Mouse (Mus musculus) large intestine, adult 2 months (tissue): Measurements from ENCODE around the gene Mvk. TPM values are rescaled to one million over a fixed set of nuclear protein-coding genes. Genes with fewer than 3 reads are reported as not detected.

ENCODE experiments used
- DNase-seq: peaks from one replicate; pipeline ENCODE4 v3.0.0-alpha.2; 2012; ENCODE audit warnings: low read depth, low spot score
- WGBS: fragments of 180-500 bp; shearing (Covaris S2); methylation state at CpG from one replicate; pipeline ENCODE4 v1.1.7; 2018; 5-methylcytosine and 5-hydroxymethylcytosine counted together
- polyA plus RNA-seq: library from polyadenylated mRNA; depleted of rRNA; stranded (reverse); fragments of >200 nt; gene quantifications from 2 replicates; pipeline ENCODE4 v1.2.3, GENCODE M21; 2012; rRNA removed

The Mvk gene
- polyA plus RNA-seq, 1 experiment, result 42.3 TPM

DNA sequence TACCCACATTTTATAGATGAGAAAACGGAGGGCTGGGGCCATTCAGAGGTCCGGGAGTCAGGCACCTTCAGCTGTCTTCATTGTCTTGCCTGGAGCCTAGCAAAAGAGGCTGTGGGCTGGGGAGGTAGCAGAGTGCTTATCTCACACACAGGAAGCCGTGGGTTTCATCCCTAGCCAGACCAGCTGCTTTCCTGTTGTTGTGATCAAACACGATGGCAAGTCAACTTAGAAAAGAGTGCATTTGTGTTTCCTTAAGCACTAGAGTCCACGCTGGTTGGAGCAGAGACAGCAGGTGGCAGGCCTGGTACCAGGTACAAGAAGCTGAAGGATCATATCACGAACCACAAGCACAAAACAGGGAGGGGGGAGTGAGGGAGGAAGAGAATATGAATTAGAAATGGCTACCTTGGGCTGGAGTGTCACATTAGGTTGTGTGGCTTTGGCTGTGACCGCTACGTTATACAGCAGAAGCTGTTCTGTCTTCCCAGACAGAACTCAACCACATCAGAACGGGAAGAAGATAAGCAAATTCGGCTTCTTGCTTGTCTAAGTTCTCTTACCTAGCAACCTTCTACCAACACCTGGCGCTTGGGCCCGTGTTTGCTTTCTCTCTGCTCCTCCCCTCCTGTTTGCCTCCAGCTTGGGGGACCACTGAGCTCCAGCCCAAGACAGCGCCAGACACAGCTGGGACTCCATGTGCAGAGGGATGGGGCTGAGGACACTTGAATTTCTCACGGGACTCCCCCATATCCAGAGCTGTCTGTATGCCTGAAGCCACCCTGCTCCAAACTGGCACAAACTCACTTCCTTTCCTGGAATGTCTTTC lies 61.4 kb downstream of the Mvk start:
- WGBS, result 47% methylated on average over 14 of the region's 14 CpGs
- DNase-seq, result no peak

DNA sequence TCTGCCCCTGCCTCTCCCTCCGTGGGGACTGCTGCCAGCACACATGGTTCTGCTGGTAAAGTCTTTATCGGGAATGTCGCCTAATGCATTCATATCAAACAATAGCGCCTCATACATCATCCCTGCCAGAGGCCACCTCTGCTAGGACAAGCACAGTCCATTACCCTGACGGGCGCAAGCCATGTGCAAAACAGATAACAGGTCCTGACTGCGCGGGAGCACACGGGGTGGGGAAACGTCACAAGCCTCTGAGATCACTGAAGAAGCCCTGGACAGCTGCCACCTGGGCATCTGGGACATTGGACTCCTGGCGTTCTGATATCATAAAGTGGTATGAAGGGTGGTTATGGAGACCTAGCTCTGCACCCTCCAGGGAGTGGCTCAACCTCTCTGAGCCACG lies 63.3 kb downstream of the Mvk start:
- 38% methylated on average over 12 of the region's 12 CpGs for WGBS
- DNase-seq, result no peak

DNA sequence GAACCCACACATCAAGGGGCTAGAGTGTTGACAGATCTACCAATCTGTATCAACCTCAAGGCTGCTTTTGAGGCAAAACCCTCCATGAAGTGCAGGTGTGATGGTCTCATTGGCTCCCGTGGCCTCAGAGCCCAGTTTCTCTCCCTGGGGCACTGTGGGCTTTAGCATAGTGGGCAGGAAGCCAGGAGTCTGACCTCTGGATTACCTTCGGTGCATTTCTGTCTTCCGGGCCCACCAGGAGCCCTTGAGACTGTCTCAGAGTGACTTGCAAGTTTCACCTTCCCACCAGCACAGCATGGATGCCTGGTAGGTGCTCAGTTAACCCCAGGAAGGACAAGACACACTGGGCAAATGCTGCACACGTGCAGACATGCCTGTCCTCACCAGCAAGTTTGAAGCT lies 63.9 kb downstream of the Mvk start:
- DNase-seq, result no peak
- WGBS, result 15% methylated on average over 4 of the region's 4 CpGs

DNA sequence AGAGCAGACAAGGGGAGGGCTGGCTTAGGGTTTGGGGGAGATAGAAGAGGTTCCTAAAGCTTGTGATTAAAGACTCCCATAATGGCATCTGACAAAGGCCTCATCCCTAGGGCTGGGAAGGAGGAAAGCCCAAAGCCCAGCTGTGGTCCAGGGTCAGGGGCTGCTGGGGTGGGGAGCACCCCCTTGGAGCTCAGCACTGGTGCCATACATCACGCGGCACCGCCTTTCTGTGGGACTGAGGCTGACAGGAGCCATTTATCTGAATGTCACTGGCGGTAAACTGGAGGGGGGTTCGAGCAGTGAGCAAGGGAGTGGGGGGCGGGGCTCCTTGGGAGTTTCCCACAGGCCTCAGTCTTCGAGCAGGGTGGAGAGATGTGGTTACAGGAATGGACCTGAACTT lies 65.4 kb downstream of the Mvk start:
- WGBS, result 75% methylated on average over 7 of the region's 7 CpGs

More for the DNA sequence above, 65.4 kb downstream of the Mvk start:
- DNase-seq, result no peak

Other genes with a start within 250 kb of the Mvk start
- not detected in 2 replicates for gene Foxn4, start 170.5 kb upstream of the Mvk start, polyA plus RNA-seq
- 0.88 and 1.0 TPM in 2 replicates for gene Myo1h, start 155.1 kb upstream of the Mvk start, polyA plus RNA-seq
- 90.7 and 109 TPM in 2 replicates for gene Kctd10, start 63.8 kb upstream of the Mvk start, polyA plus RNA-seq
- 58.1 and 71.3 TPM in 2 replicates for gene Ube3b, start 63.7 kb upstream of the Mvk start, polyA plus RNA-seq
- 8.0 and 10.5 TPM in 2 replicates for gene Mmab, start 209 bp upstream of the Mvk start, polyA plus RNA-seq
- gene Fam222a, start 123.7 kb downstream of the Mvk start, polyA plus RNA-seq, result 2.7 and 2.8 TPM in 2 replicates
- gene Trpv4, start 214.2 kb downstream of the Mvk start, polyA plus RNA-seq, result 2.2 and 2.8 TPM in 2 replicates
- gene Gltp, start 246.7 kb downstream of the Mvk start, polyA plus RNA-seq, result 169 and 205 TPM in 2 replicates